Mouse (Mus musculus): ENCODE results near the gene Armc2. TPM values are rescaled to one million over a fixed set of nuclear protein-coding genes. Genes with fewer than 3 reads are reported as not detected.

Gene Armc2
- polyA plus RNA-seq, 1 experiment from 2014 or later, result 0.21 TPM

DNA sequence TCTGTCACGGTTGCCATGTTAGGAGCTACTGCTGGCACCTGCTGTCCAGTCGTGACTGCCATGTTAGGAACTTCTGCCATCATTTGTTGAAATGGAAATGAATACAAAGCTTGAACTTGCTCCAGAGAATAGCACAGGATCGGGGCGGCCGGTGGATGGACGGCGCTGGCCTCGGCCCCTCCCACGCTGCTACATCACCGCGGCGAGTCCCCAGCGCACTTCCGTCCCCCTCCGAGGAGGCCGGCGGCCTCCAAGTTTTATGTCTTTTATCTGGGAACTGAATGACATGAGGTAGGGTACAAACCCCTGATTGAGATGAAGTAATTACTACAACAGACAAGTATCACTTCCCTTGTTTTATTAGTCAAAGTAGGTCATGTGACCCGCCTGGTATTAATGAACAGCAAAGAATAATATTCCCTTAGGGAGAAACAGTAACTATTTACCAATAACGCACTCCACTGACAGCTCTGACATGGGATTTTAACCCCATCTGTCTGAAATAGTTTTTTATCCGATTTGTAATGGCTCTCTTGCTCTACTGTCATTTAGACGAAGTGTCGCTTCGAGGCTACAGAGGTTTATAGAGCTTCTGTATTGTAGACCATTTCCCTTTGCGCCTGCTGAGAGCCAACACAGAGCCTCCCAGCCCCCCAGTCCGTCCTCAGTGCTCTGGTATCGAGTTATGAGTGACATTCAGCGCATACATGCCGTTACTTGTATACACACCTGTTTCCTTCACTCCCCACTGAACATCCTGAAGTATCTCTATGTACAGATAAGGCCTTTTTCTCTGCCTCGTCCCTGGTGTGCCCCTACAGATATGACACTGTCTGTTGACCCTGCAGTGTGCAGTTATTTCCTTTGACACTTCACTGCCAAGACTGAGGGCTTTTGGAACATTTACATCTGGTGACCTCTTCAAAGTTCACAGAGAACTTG, 37.3 kb upstream of the Armc2 start:
- TF ChIP-seq EP300 (IDR thresholded peaks at IDR 0.05; ENCODE audit: low read depth) (peak; percentile 92), CTCF (IDR thresholded peaks at IDR 0.05; ENCODE audit: low read depth) (no peak)
- no peak overlapping the region for H3K4me3 ChIP-seq (ENCODE audit: low read depth, low read length)
- DNase-seq, result no peak

DNA sequence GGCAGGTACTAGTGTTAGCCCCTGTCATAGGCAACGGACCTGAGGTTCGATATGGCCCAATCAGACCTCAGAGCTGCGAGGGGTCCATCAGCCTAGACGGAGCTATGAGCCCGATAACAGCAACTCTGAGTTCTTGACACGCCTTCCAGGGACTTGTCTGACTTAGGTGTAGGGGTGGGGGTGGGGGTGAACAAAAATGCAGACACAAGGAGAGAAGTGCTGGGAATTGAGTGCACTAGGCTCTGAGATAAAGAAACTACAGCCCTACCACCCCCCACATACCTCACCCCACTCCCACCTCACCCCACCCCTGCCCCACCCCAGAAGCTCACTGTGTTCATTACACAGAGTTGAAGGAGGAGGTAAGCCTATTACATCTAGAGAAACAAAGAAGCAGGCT, 32.8 kb upstream of the Armc2 start:
- TF ChIP-seq CTCF (IDR thresholded peaks at IDR 0.05; ENCODE audit: low read depth) (no peak), EP300 (IDR thresholded peaks at IDR 0.05; ENCODE audit: low read depth) (no peak)
- H3K4me3 ChIP-seq (ENCODE audit: low read depth, low read length), result no peak overlapping the region
- no peak overlapping the region for H3K27ac ChIP-seq (ENCODE audit: low read depth)
- H3K9ac ChIP-seq (replicated peaks), result no peak overlapping the region
- DNase-seq, result no peak
- H3K4me1 ChIP-seq (ENCODE audit: insufficient read depth), result 0 out of 2 replicates have a peak, but pooled peaks cover 2% of the 10 kb centered on the region
- no peak overlapping the region for H3K4me2 ChIP-seq (ENCODE audit: low read depth, low read length)
- H3K9me3 ChIP-seq (ENCODE audit: low read length), result no peaks in the 10 kb centered on the region
- 49% methylated on average over 6 of the region's 6 CpGs for WGBS (ENCODE audit: insufficient replicate concordance)
- no peaks in the 10 kb centered on the region for H3K36me3 ChIP-seq (replicated peaks; ENCODE audit: insufficient read depth, low read length)
- ATAC-seq, result no peak
- no peaks in the 10 kb centered on the region for H3K27me3 ChIP-seq (ENCODE audit: insufficient read depth, low read length)

More for the DNA sequence above, 37.3 kb upstream of the Armc2 start:
- peak; percentile 84 for ATAC-seq
- no peaks in the 10 kb centered on the region for H3K27me3 ChIP-seq (ENCODE audit: insufficient read depth, low read length)
- H3K9me3 ChIP-seq (ENCODE audit: low read length), result no peaks in the 10 kb centered on the region
- H3K4me1 ChIP-seq (ENCODE audit: insufficient read depth), result peaks cover 20% of the 10 kb centered on the region
- H3K9ac ChIP-seq (replicated peaks), result no peak overlapping the region
- WGBS (ENCODE audit: insufficient replicate concordance), result 39% methylated on average over 28 of the region's 29 CpGs
- H3K36me3 ChIP-seq (replicated peaks; ENCODE audit: insufficient read depth, low read length), result no peaks in the 10 kb centered on the region
- peak overlapping the region; percentile 12; the same call in 1 of the 2 replicates for H3K27ac ChIP-seq (ENCODE audit: low read depth)
- H3K4me2 ChIP-seq (ENCODE audit: low read depth, low read length), result peak overlapping the region; percentile 15

GRCm38 (mm10) chr10:42048648-42049047, 30.4 kb upstream of the Armc2 start:
- no peaks in the 10 kb centered on the region for H3K4me1 ChIP-seq (ENCODE audit: insufficient read depth)
- H3K9me3 ChIP-seq (ENCODE audit: low read length), result no peaks in the 10 kb centered on the region
- no peaks in the 10 kb centered on the region for H3K27me3 ChIP-seq (ENCODE audit: insufficient read depth, low read length)
- WGBS (ENCODE audit: insufficient replicate concordance), result 82% methylated on average over 8 of the region's 8 CpGs
- ATAC-seq (no peak), DNase-seq (no peak)
- H3K36me3 ChIP-seq (replicated peaks; ENCODE audit: insufficient read depth, low read length), result no peaks in the 10 kb centered on the region
- no peak overlapping the region for H3K4me2 ChIP-seq (ENCODE audit: low read depth, low read length)
- H3K9ac ChIP-seq (replicated peaks), result no peak overlapping the region
- TF ChIP-seq EP300 (IDR thresholded peaks at IDR 0.05; ENCODE audit: low read depth) (no peak), CTCF (IDR thresholded peaks at IDR 0.05; ENCODE audit: low read depth) (no peak)
- H3K27ac ChIP-seq (ENCODE audit: low read depth), result no peak overlapping the region
- H3K4me3 ChIP-seq (ENCODE audit: low read depth, low read length), result no peak overlapping the region

DNA sequence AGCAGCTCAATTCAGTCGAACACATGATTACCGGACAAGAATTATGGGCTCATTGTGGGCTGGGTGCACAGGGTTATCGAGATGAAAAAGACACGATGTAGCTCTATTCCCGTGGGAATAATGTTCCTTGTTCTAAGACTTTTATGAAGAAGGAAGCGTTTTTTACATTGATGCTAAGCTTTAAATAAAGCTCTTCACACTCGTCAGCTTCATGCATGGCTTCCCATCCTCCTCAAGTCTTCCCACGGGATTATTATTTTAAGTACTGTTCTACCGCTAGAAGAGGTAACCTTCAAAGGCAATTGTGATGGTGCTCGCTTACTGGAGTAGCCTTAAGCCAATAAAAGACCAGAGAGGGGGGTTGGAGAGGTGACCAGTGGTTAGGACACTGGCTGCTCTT, 26.3 kb upstream of the Armc2 start:
- H3K4me3 ChIP-seq (ENCODE audit: low read depth, low read length), result no peak overlapping the region
- no peak overlapping the region for H3K4me2 ChIP-seq (ENCODE audit: low read depth, low read length)
- WGBS (ENCODE audit: insufficient replicate concordance), result 78% methylated on average over 10 of the region's 10 CpGs
- H3K4me1 ChIP-seq (ENCODE audit: insufficient read depth), result no peaks in the 10 kb centered on the region
- no peaks in the 10 kb centered on the region for H3K9me3 ChIP-seq (ENCODE audit: low read length)
- H3K27ac ChIP-seq (ENCODE audit: low read depth), result no peak overlapping the region
- no peaks in the 10 kb centered on the region for H3K27me3 ChIP-seq (ENCODE audit: insufficient read depth, low read length)
- DNase-seq, result no peak
- no peak overlapping the region for H3K9ac ChIP-seq (replicated peaks)
- no peaks in the 10 kb centered on the region for H3K36me3 ChIP-seq (replicated peaks; ENCODE audit: insufficient read depth, low read length)
- TF ChIP-seq CTCF (IDR thresholded peaks at IDR 0.05; ENCODE audit: low read depth) (no peak), EP300 (IDR thresholded peaks at IDR 0.05; ENCODE audit: low read depth) (no peak)
- no peak for ATAC-seq

DNA sequence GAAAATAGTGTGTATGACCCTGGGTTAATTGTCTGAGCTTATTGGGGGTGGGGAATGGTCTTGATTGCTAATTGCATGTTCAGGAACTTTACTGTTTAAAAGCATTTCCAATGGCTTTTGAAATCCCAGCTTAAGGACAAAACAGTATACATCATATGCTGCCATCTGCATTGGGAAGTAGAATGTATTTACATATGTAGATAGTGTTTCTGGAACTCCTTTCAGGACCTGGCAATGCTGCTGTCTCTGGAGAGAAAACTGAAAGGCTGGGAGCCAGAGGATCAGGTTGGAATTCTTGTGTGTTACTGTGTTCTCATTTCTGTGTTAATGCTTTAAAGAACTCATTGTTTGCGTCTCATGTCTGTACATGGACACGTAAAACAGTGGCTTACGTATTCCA, 25.1 kb upstream of the Armc2 start:
- Histone ChIP-seq H3K4me2 (ENCODE audit: low read depth, low read length) (no peak overlapping the region), H3K4me3 (ENCODE audit: low read depth, low read length) (no peak overlapping the region), H3K27me3 (ENCODE audit: insufficient read depth, low read length) (no peaks in the 10 kb centered on the region), H3K9me3 (ENCODE audit: low read length) (no peaks in the 10 kb centered on the region), H3K9ac (replicated peaks) (no peak overlapping the region), H3K36me3 (replicated peaks; ENCODE audit: insufficient read depth, low read length) (no peaks in the 10 kb centered on the region), H3K4me1 (ENCODE audit: insufficient read depth) (no peaks in the 10 kb centered on the region), H3K27ac (ENCODE audit: low read depth) (no peak overlapping the region)
- DNase-seq (no peak), ATAC-seq (no peak)
- TF ChIP-seq EP300 (IDR thresholded peaks at IDR 0.05; ENCODE audit: low read depth) (no peak), CTCF (IDR thresholded peaks at IDR 0.05; ENCODE audit: low read depth) (no peak)
- 89% methylated on average over 3 of the region's 3 CpGs for WGBS (ENCODE audit: insufficient replicate concordance)

- no peaks in the 10 kb centered on the region for H3K27me3 ChIP-seq (ENCODE audit: insufficient read depth, low read length)
- H3K4me1 ChIP-seq (ENCODE audit: insufficient read depth), result no peaks in the 10 kb centered on the region
- no peak overlapping the region for H3K4me3 ChIP-seq (ENCODE audit: low read depth, low read length)
- no peaks in the 10 kb centered on the region for H3K36me3 ChIP-seq (replicated peaks; ENCODE audit: insufficient read depth, low read length)
- no peak overlapping the region for H3K27ac ChIP-seq (ENCODE audit: low read depth)
- TF ChIP-seq EP300 (IDR thresholded peaks at IDR 0.05; ENCODE audit: low read depth) (no peak), CTCF (IDR thresholded peaks at IDR 0.05; ENCODE audit: low read depth) (no peak)
- H3K9me3 ChIP-seq (ENCODE audit: low read length), result no peaks in the 10 kb centered on the region
- 79% methylated on average over 1 of the region's 1 CpGs for WGBS (ENCODE audit: insufficient replicate concordance)
- ATAC-seq (no peak), DNase-seq (no peak)
- no peak overlapping the region for H3K4me2 ChIP-seq (ENCODE audit: low read depth, low read length)
- no peak overlapping the region for H3K9ac ChIP-seq (replicated peaks)
Observed at GRCm38 (mm10) chr10:42042881-42043280, 24.6 kb upstream of the Armc2 start.

All from liver, postnatal 0 days (tissue).